Mouse (Mus musculus) ES-Bruce4 (cell line): ENCODE measurements around the gene Ntng2.

ENCODE experiments used
- CTCF ChIP-seq: IDR thresholded peaks from one replicate; pipeline ENCODE4 v1.8.1; 2011; ENCODE audit warnings: low read depth, low read length
- EP300 ChIP-seq: IDR thresholded peaks from 2 replicates; pipeline ENCODE4 v1.6.1; 2011; ENCODE audit warnings: low read depth, low read length; ENCODE audit not compliant: insufficient read depth
- POLR2A ChIP-seq: IDR thresholded peaks from one replicate; pipeline ENCODE4 v1.8.1; 2011; ENCODE audit warnings: low read length; ENCODE audit not compliant: insufficient read depth

GRCm38 (mm10) chr2:29287651-29288050, 34.8 kb upstream of the Ntng2 start:
- TF ChIP-seq POLR2A (no peak), CTCF (no peak), EP300 (no peak)
